Mouse (Mus musculus): ENCODE measurements around the gene C730034F03Rik.
"Not testable (repeated sequence)": the region's sequence is repeated elsewhere in the genome, so short reads cannot be mapped to it uniquely, and the experiment has no call there.

Gene C730034F03Rik

GRCm38 (mm10) chr15:89429352-89430221, at the start of gene C730034F03Rik, which contains the start of the genes Gm44502 and Chkb:
Gene C730034F03Rik, plus strand, starts transcription at chr15:89429589.
Gene Gm44502, minus strand, starts transcription at chr15:89429696.
Gene Chkb, minus strand, starts transcription at chr15:89429908.
- in situ Hi-C loops (cut with MboI, MseI), result loop anchor here (5.0 kb wide), 1 partner anchor 57 kb away; the partner anchor contains the start of gene Sco2

GRCm38 (mm10) chr15:89384617-89385016, 44.8 kb upstream of the C730034F03Rik start, which contains the start of gene Klhdc7b:
Gene Klhdc7b, plus strand, starts transcription at chr15:89384917.
- in situ Hi-C loops (cut with MboI, MseI), result no loop called here

DNA sequence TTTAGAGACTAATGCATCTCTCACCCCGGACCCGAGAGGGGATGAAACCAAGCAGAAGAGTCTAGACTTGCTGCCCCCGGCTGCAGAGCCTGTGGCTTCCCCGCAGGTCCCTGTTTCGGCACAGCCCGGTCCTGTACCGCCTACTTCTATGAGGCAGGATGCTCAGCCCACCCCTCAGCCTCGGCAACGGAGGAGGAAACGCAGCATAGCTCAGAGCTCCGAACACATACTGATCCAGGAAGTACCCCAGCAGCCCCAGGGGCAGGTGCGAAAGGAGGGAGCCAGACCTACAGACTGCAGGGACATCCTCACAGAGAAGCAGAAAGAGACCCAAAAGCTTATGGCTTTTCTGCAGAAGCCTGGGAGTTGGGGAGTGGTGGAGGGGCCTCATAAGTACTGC, 42.3 kb upstream of the C730034F03Rik start:
- in situ Hi-C loops (cut with MboI, MseI), result no loop called here

DNA sequence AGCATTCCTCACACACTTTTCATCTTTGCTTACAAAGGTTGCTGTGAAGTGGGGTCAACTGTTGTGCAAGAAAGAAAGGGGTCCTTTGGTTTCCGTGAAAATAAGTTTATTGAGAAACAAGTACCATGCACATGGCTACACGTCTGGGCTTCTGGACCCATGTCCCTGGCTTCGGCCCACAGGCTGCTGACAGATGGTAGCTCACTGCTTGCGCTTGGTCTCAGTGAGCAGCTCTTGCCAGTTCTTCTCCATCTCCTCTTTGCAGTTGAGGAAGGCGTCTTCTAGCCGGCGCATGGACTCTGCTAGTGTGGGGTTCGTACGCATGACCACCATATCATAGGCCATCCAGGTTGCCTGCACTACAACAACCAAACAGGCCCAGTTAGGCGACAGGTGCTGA, 39.3 kb upstream of the C730034F03Rik start:
- in situ Hi-C loops (cut with MboI, MseI), result no loop called here

DNA sequence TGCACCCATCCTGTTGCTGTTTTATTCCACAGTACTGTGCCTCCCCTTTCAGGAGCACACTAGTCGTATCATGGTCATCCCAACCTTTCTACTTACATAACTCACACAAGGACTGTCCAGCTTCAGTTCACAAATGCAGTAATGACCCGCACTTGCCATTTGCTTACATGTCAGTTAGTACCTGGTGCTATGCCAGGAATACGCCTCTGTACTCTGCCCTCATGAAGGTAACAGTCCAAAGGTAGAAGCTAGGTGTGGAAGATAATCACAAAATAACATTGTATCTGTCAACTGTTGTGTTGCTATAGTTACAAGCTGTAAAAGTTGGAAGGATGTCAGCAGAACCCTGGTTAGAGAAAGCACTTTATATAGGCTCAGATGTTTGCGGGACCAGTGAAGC, 32.5 kb upstream of the C730034F03Rik start:
- in situ Hi-C loops (cut with MboI, MseI), result no loop called here

GRCm38 (mm10) chr15:89398146-89398545, 31.2 kb upstream of the C730034F03Rik start:
- in situ Hi-C loops (cut with MboI, MseI), result no loop called here

- in situ Hi-C loops (cut with MboI, MseI), result no loop called here
Measured at GRCm38 (mm10) chr15:89399716-89400115, 29.7 kb upstream of the C730034F03Rik start.

DNA sequence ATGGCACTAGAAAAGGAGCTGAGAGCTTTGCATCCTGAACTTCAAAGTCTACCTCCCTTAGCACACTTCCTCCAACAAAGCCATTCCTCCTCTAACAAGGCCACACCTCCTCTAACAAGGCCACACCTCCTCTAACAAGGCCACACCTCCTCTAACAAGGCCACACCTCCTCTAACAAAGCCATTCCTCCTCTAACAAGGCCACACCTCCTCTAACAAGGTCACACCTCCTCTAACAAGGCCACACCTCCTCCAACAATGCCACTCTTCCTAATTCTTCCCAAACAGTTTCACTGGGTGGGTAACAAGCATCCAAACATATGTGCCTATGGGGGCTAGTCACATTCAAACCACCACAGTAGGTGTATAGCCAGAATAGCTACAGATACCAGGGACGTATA, 26.9 kb upstream of the C730034F03Rik start:
- in situ Hi-C loops (cut with MboI, MseI), result no loop called here

GRCm38 (mm10) chr15:89404831-89405623, 24.4 kb upstream of the C730034F03Rik start:
- in situ Hi-C loops (cut with MboI, MseI), result no loop called here

DNA sequence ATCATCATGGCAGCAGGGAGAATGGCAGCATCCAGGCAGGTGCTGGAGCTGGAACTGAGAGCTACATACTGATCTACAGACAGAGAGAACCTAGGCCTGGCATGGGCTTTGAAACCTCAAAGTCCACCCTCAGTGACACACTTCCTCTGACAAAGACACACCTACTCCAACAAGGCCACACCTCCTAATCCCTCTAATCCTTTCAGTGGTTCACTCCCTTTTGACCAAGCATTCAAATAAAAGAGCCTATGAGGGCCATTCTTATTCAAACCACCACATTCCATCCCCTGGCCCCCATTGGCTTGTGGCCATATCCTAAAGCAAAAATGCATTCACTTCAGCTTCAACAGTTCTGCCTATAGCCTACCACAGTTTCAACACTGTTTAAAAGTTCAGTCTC, 22.7 kb upstream of the C730034F03Rik start:
- in situ Hi-C loops (cut with MboI, MseI), result no loop called here

- in situ Hi-C loops (cut with MboI, MseI), result no loop called here
Measured at GRCm38 (mm10) chr15:89410118-89410517, 19.3 kb upstream of the C730034F03Rik start, which contains the start of gene Syce3. Gene Syce3, minus strand, starts transcription at chr15:89410503.

GRCm38 (mm10) chr15:89415282-89415681, 14.1 kb upstream of the C730034F03Rik start:
- in situ Hi-C loops (cut with MboI, MseI), result no loop called here

DNA sequence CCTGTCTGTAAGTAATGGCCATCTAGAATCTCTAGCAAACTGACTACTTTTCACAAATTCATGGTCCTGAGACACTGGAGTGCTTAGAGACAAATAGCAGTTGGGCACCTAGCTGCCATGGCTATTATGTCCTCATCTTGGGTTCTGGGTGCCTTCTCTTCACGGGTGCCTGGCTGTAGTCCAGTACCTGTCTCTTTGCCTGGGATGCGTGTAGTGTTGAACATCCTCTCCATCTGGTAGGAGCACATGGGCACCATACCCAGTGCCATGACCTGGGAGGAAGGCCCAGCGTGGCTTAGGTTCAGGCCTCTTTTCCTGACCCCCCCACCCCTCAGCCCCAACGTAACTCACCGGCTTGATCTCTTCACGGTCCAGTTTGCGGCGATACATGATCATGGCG, 7.5 kb upstream of the C730034F03Rik start:
- in situ Hi-C loops (cut with MboI, MseI), result no loop called here

- in situ Hi-C loops (cut with MboI, MseI), result loop anchor here (5.0 kb wide), 1 partner anchor 52 kb away; the partner anchor contains the start of gene Sco2
Measured at GRCm38 (mm10) chr15:89424621-89425020, 4.8 kb upstream of the C730034F03Rik start.

DNA sequence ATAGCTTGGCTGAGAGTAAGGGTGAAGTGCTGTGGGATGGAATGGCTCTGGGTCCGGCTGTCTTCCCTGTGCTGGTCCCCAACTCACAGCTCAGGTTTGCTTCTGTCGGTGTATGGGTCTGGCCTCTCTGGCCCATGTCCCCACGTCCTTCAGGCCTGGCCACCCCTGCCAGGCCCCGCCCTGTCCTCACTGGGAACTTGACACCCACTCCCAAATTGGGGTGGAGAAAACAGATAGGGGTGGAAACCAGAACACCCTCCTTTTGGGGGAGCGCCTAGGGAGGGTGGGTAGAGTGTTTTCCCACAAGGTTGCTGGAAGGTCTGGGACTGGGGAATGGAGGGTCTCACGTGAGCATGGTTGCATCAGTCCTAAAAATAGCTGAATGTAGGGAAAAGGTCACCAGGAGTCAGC, 3.7 kb upstream of the C730034F03Rik start, which contains the start of gene Cpt1b:
TSS of gene Cpt1b (minus strand) at position 153 of the 411 bp plus-strand sequence.
- in situ Hi-C loops (cut with MboI, MseI), result loop anchor here (5.0 kb wide), 1 partner anchor 53 kb away; the partner anchor contains the start of gene Sco2

DNA sequence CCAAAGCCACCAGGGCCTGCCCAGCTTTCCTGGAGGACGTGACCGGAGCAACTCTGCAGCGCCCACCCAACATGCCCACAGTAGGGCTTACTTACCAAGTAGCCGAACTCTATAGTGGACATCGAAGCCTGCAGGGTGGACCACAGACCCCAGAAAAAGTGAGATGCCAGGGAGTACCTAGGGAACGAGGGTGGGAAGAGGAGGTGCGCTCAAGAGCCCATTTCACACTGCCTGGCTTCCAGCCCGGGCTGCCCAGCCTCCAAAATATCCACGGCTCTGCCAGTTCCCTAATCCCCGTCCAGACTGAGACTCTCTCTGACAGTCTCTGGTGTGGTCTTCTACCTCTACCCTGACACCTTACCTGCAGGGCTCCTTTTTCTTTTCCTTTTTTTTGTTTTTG, 2.7 kb upstream of the C730034F03Rik start:
- in situ Hi-C loops (cut with MboI, MseI), result loop anchor here (5.0 kb wide), 1 partner anchor 54 kb away; the partner anchor contains the start of gene Sco2

DNA sequence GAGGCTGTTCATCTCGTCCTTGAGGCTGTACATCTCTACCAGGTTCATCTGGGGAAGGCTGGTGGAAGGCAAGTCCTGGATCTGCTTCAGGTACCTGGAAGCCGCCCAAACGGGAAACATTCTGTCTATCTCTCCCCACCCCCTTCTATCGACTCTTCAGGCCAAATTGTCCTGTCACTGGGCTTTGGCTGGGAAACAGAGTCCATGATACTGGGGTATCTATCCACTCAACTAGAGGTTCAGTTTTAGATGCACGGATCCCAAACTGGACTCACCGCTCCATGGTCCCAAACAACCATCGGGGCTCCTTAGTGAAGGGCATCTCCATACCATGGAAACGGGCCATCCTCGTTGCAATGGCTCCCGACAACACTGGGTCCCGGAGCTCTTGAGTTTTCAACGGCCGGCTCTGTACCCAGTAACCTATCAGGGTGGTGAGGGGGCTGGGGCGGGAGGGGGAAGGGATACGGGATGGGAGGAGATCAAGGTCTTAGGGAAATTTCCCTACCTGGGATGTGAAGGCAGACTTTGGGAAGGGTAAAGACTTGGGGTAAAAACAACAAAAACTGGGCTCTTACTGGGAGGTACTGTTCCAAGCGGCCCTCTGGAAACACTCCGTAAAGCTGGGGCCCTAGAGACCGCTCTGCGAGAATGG, 1.1 kb upstream of the C730034F03Rik start:
- in situ Hi-C loops (cut with MboI, MseI), result loop anchor here (5.0 kb wide), 1 partner anchor 56 kb away; the partner anchor contains the start of gene Sco2

DNA sequence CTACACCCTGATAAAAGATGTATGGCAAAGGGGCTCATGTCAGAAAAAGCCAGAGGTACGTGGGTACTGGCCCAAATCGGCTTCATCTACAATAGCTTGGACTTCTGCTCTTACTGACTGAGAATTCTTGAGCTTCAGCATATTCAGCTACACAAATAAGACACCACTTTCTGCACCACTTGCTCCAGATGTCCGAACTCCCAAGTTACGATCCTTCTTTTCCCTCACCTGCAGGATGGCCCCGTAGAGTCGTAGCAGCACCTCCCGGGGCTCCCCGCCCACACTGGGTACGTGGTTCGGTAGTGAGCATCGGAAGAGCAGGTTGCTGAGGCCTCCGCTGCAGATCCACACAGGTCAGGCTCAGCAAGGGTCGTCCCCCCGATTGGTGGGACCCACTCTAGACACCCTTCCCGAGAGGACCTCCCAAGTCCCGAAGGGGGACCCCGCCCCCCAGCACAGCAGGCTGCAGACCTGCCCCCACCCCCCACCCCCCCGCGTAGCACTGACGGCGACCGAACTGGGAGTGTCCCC, 503 bp upstream of the C730034F03Rik start:
- in situ Hi-C loops (cut with MboI, MseI), result loop anchor here (5.0 kb wide), 1 partner anchor 57 kb away; the partner anchor contains the start of gene Sco2

DNA sequence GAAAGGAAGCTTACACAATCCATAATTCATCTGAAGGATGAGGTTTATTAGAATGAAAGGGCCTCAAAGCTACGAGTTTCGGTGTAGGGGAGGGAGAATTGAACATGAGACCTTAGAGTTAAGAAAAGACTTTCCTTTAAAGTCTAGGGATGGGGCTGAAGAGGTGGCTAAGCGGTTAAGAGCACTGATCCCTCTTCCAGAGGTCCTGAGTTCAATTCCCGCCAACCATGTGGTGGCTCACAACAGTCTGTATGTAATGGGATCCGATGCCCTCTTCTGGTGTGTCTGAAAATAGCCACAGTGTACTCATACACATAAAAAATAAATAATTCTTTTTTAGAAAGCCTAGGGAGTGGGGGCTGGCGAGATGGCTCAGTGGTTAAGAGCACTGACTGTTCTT, 952 bp downstream of the C730034F03Rik start:
- in situ Hi-C loops (cut with MboI, MseI), result no loop called here

DNA sequence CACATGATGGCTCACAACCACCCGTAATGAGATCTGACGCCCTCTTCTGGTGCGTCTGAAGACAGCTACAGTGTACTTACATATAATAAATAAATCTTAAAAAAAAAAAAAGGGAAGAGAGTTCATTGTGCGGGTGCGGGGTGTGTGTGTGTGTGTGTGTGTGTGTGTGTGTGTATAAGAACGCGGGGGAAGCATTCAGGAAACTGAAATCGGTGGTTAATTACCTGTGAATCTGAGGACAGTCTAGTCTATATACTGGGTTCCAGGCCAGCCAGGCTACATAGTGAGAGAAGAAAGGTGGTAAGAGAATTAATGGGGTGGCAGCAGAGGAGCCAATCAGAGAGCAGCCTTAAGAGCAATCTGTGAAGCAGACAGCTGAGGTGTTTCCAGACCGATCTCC, 1.4 kb downstream of the C730034F03Rik start:
- in situ Hi-C loops (cut with MboI, MseI), result not testable (repeated sequence)

- in situ Hi-C loops (cut with MboI, MseI), result no loop called here
Measured at GRCm38 (mm10) chr15:89431271-89431670, 1.9 kb downstream of the C730034F03Rik start.

Data from T-helper 1 cell (primary cell).